Mouse (Mus musculus): Measurements from ENCODE around the gene Med15. TPM values are rescaled to one million over a fixed set of nuclear protein-coding genes. Genes with fewer than 3 reads are reported as not detected.

The Med15 gene
- 54.6 TPM for polyA plus RNA-seq (2014; fragmentation: Illumina TruSeq; extraction: RNeasy Lipid Tissue Mini Kit (QIAGEN cat#74804); ENCODE audit: low read depth, low replicate concordance)

GRCm38 (mm10) chr16:17732841-17733340, at the start of gene Med15:
TSS of gene Med15 (minus strand) at chr16:17732891.

GRCm38 (mm10) chr16:17759344-17759773, 26.7 kb upstream of the Med15 start, which contains the start of gene Klhl22:
TSS of gene Klhl22 (plus strand) at chr16:17759618.

GRCm38 (mm10) chr16:17646310-17647114, 86.2 kb downstream of the Med15 start, which contains the start of gene Ccdc74a:
TSS of gene Ccdc74a (plus strand) at chr16:17646470.

GRCm38 (mm10) chr16:17619198-17620105, 113.2 kb downstream of the Med15 start, which contains the start of gene Smpd4:
TSS of gene Smpd4 (plus strand) at chr16:17619354.

Other genes with a start within 250 kb of the Med15 start
- gene Aifm3, start 243.3 kb downstream of the Med15 start, polyA plus RNA-seq (2014; fragmentation: Illumina TruSeq; extraction: RNeasy Lipid Tissue Mini Kit (QIAGEN cat#74804); ENCODE audit: low read depth, low replicate concordance) = 2.9 TPM
- gene Lztr1, start 224.2 kb downstream of the Med15 start, polyA plus RNA-seq (2014; fragmentation: Illumina TruSeq; extraction: RNeasy Lipid Tissue Mini Kit (QIAGEN cat#74804); ENCODE audit: low read depth, low replicate concordance) = 55.0 TPM
- 30.0 TPM for gene Thap7, start 201.8 kb downstream of the Med15 start, polyA plus RNA-seq (2014; fragmentation: Illumina TruSeq; extraction: RNeasy Lipid Tissue Mini Kit (QIAGEN cat#74804); ENCODE audit: low read depth, low replicate concordance)
- gene Lrrc74b, start 171.6 kb downstream of the Med15 start, polyA plus RNA-seq (2014; fragmentation: Illumina TruSeq; extraction: RNeasy Lipid Tissue Mini Kit (QIAGEN cat#74804); ENCODE audit: low read depth, low replicate concordance) = 10.0 TPM
- gene P2rx6, start 171.0 kb downstream of the Med15 start, polyA plus RNA-seq (2014; fragmentation: Illumina TruSeq; extraction: RNeasy Lipid Tissue Mini Kit (QIAGEN cat#74804); ENCODE audit: low read depth, low replicate concordance) = 6.1 TPM
- 113 TPM for gene Slc7a4, start 149.7 kb downstream of the Med15 start, polyA plus RNA-seq (2014; fragmentation: Illumina TruSeq; extraction: RNeasy Lipid Tissue Mini Kit (QIAGEN cat#74804); ENCODE audit: low read depth, low replicate concordance)
- gene Smpd4, start 113.5 kb downstream of the Med15 start, polyA plus RNA-seq (2014; fragmentation: Illumina TruSeq; extraction: RNeasy Lipid Tissue Mini Kit (QIAGEN cat#74804); ENCODE audit: low read depth, low replicate concordance) = 28.5 TPM
- 17.6 TPM for gene Ccdc74a, start 86.4 kb downstream of the Med15 start, polyA plus RNA-seq (2014; fragmentation: Illumina TruSeq; extraction: RNeasy Lipid Tissue Mini Kit (QIAGEN cat#74804); ENCODE audit: low read depth, low replicate concordance)
- gene Klhl22, start 26.7 kb upstream of the Med15 start, polyA plus RNA-seq (2014; fragmentation: Illumina TruSeq; extraction: RNeasy Lipid Tissue Mini Kit (QIAGEN cat#74804); ENCODE audit: low read depth, low replicate concordance) = 31.0 TPM
- 11.8 TPM for gene Scarf2, start 64.4 kb upstream of the Med15 start, polyA plus RNA-seq (2014; fragmentation: Illumina TruSeq; extraction: RNeasy Lipid Tissue Mini Kit (QIAGEN cat#74804); ENCODE audit: low read depth, low replicate concordance)
- not detected for gene B830017H08Rik, start 100.2 kb upstream of the Med15 start, polyA plus RNA-seq (2014; fragmentation: Illumina TruSeq; extraction: RNeasy Lipid Tissue Mini Kit (QIAGEN cat#74804); ENCODE audit: low read depth, low replicate concordance)
- gene Car15, start 105.5 kb upstream of the Med15 start, polyA plus RNA-seq (2014; fragmentation: Illumina TruSeq; extraction: RNeasy Lipid Tissue Mini Kit (QIAGEN cat#74804); ENCODE audit: low read depth, low replicate concordance) = 1.2 TPM
- 0.40 TPM for gene Gm20518, start 158.8 kb upstream of the Med15 start, polyA plus RNA-seq (2014; fragmentation: Illumina TruSeq; extraction: RNeasy Lipid Tissue Mini Kit (QIAGEN cat#74804); ENCODE audit: low read depth, low replicate concordance)
- gene Tssk1, start 161.3 kb upstream of the Med15 start, polyA plus RNA-seq (2014; fragmentation: Illumina TruSeq; extraction: RNeasy Lipid Tissue Mini Kit (QIAGEN cat#74804); ENCODE audit: low read depth, low replicate concordance) = 2.1 TPM
- 54.6 TPM for gene Dgcr2, start 165.7 kb upstream of the Med15 start, polyA plus RNA-seq (2014; fragmentation: Illumina TruSeq; extraction: RNeasy Lipid Tissue Mini Kit (QIAGEN cat#74804); ENCODE audit: low read depth, low replicate concordance)
- gene Tssk2, start 165.7 kb upstream of the Med15 start, polyA plus RNA-seq (2014; fragmentation: Illumina TruSeq; extraction: RNeasy Lipid Tissue Mini Kit (QIAGEN cat#74804); ENCODE audit: low read depth, low replicate concordance) = 11.3 TPM
- 21.2 TPM for gene Ess2, start 178.5 kb upstream of the Med15 start, polyA plus RNA-seq (2014; fragmentation: Illumina TruSeq; extraction: RNeasy Lipid Tissue Mini Kit (QIAGEN cat#74804); ENCODE audit: low read depth, low replicate concordance)
- gene Gsc2, start 182.2 kb upstream of the Med15 start, polyA plus RNA-seq (2014; fragmentation: Illumina TruSeq; extraction: RNeasy Lipid Tissue Mini Kit (QIAGEN cat#74804); ENCODE audit: low read depth, low replicate concordance) = not detected
- 152 TPM for gene Slc25a1, start 195.3 kb upstream of the Med15 start, polyA plus RNA-seq (2014; fragmentation: Illumina TruSeq; extraction: RNeasy Lipid Tissue Mini Kit (QIAGEN cat#74804); ENCODE audit: low read depth, low replicate concordance)
- gene Vpreb2, start 247.5 kb upstream of the Med15 start, polyA plus RNA-seq (2014; fragmentation: Illumina TruSeq; extraction: RNeasy Lipid Tissue Mini Kit (QIAGEN cat#74804); ENCODE audit: low read depth, low replicate concordance) = not detected